Mouse (Mus musculus): ENCODE results near the gene Rab33b.
"Not testable (repeated sequence)": the region's sequence is repeated elsewhere in the genome, so short reads cannot be mapped to it uniquely, and the experiment has no call there.

The Rab33b gene

GRCm38 (mm10) chr3:51483741-51484359, at the start of gene Rab33b:
Gene Rab33b, plus strand, starts transcription at chr3:51483920.
- DNase-seq = peak; percentile 100

GRCm38 (mm10) chr3:51434364-51434763, 49.4 kb upstream of the Rab33b start:
- not testable (repeated sequence) for DNase-seq

- no peak for DNase-seq
Measured at GRCm38 (mm10) chr3:51434871-51435595, 48.7 kb upstream of the Rab33b start.

- DNase-seq = no peak
Measured at GRCm38 (mm10) chr3:51468530-51468929, 15.2 kb upstream of the Rab33b start.

- DNase-seq = no peak
Measured at GRCm38 (mm10) chr3:51475706-51476105, 8.0 kb upstream of the Rab33b start.

GRCm38 (mm10) chr3:51479893-51480292, 3.8 kb upstream of the Rab33b start:
- peak; percentile 73 for DNase-seq

- DNase-seq = peak; percentile 73
Measured at GRCm38 (mm10) chr3:51481059-51481458, 2.7 kb upstream of the Rab33b start.

- peak; percentile 67 for DNase-seq
Measured at GRCm38 (mm10) chr3:51481881-51482280, 1.8 kb upstream of the Rab33b start.

- peak; percentile 77 for DNase-seq
Measured at GRCm38 (mm10) chr3:51482781-51483180, 939 bp upstream of the Rab33b start.

GRCm38 (mm10) chr3:51484370-51484769, 650 bp downstream of the Rab33b start:
- DNase-seq = no peak

GRCm38 (mm10) chr3:51485347-51485746, 1.6 kb downstream of the Rab33b start:
- peak; percentile 59 for DNase-seq

- peak; percentile 94 for DNase-seq
Measured at GRCm38 (mm10) chr3:51486491-51487195, 2.9 kb downstream of the Rab33b start.

- DNase-seq = peak; percentile 50
Measured at GRCm38 (mm10) chr3:51490088-51490753, 6.5 kb downstream of the Rab33b start.

GRCm38 (mm10) chr3:51493272-51493838, 9.6 kb downstream of the Rab33b start:
- no peak for DNase-seq

- DNase-seq = no peak
Measured at GRCm38 (mm10) chr3:51494466-51494865, 10.7 kb downstream of the Rab33b start.

- DNase-seq = no peak
Measured at GRCm38 (mm10) chr3:51495646-51496045, 11.9 kb downstream of the Rab33b start.

- DNase-seq = no peak
Measured at GRCm38 (mm10) chr3:51497978-51498377, 14.3 kb downstream of the Rab33b start.

- peak; percentile 89 for DNase-seq
Measured at GRCm38 (mm10) chr3:51498659-51499058, 14.9 kb downstream of the Rab33b start.

- DNase-seq = no peak
Measured at GRCm38 (mm10) chr3:51499876-51500275, 16.2 kb downstream of the Rab33b start.

GRCm38 (mm10) chr3:51504385-51504952, 20.7 kb downstream of the Rab33b start:
- DNase-seq = no peak

GRCm38 (mm10) chr3:51505465-51505864, 21.7 kb downstream of the Rab33b start:
- peak; percentile 91 for DNase-seq

- DNase-seq = peak; percentile 95
Measured at GRCm38 (mm10) chr3:51510903-51511302, 27.2 kb downstream of the Rab33b start.

GRCm38 (mm10) chr3:51511983-51512382, 28.3 kb downstream of the Rab33b start:
- no peak for DNase-seq

Data from heart, adult 11 months (tissue).